Mouse (Mus musculus) brain, embryonic 14.5 days (tissue): ENCODE data around the gene Bbs1. TPM values are rescaled to one million over a fixed set of nuclear protein-coding genes. Genes with fewer than 3 reads are reported as not detected.
A peak's percentile ranks its signal among the peaks of the same experiment; 100 is the strongest.
"Not testable (repeated sequence)": the region's sequence is repeated elsewhere in the genome, so short reads cannot be mapped to it uniquely, and the experiment has no call there.

Experiments
- DNase-seq: peaks from one replicate; pipeline ENCODE4 v3.0.0-alpha.2; 2011; ENCODE audit warnings: low read depth
- CTCF ChIP-seq: fragments of 200-500 bp; IDR thresholded peaks from 2 replicates; pipeline ENCODE4 v1.5.1; 2012; ENCODE audit warnings: inconsistent platforms, mild to moderate bottlenecking, moderate library complexity, borderline replicate concordance; ENCODE audit not compliant: insufficient read depth, insufficient read length; ENCODE audit errors: extremely low read depth
- POLR2A ChIP-seq: fragments of 200-500 bp; IDR thresholded peaks from 2 replicates; pipeline ENCODE4 v1.6.1; 2012; ENCODE audit warnings: mild to moderate bottlenecking, inconsistent platforms, borderline replicate concordance; ENCODE audit not compliant: poor library complexity, insufficient read depth, insufficient read length, severe bottlenecking; ENCODE audit errors: extremely low read depth
- polyA plus RNA-seq: library from polyadenylated mRNA; depleted of rRNA; stranded (reverse); fragments of >200 nt; gene quantifications from 2 replicates; pipeline ENCODE4 v1.2.3, GENCODE M21; 2012

The Bbs1 gene
- polyA plus RNA-seq, 1 experiment = 27.6 TPM

GRCm38 (mm10) chr19:4878405-4879323 is 27.8 kb downstream of the Bbs1 start, which contains the start of gene Zdhhc24:
TSS of gene Zdhhc24 (plus strand) at chr19:4878668.
- TF ChIP-seq POLR2A (peak; percentile 44; the same call in 1 of the 2 replicates), CTCF (no peak)
- DNase-seq = peak; percentile 98

GRCm38 (mm10) chr19:4877785-4878184 is 28.6 kb downstream of the Bbs1 start, which contains the start of gene Actn3:
TSS of gene Actn3 (minus strand) at chr19:4877909.
- DNase-seq = peak; percentile 3
- TF ChIP-seq CTCF (no peak), POLR2A (no peak)

GRCm38 (mm10) chr19:4876755-4877154 is 29.7 kb downstream of the Bbs1 start:
- no peak for DNase-seq
- no peak for TF ChIP-seq CTCF
- TF ChIP-seq POLR2A = no peak

GRCm38 (mm10) chr19:4876241-4876640 is 30.2 kb downstream of the Bbs1 start:
- TF ChIP-seq CTCF (no peak), POLR2A (no peak)
- DNase-seq = no peak

- DNase-seq = not testable (repeated sequence)
Observed at GRCm38 (mm10) chr19:4874613-4875012, 31.8 kb downstream of the Bbs1 start.

GRCm38 (mm10) chr19:4865147-4865546 is 41.3 kb downstream of the Bbs1 start:
- TF ChIP-seq POLR2A (no peak), CTCF (no peak)

GRCm38 (mm10) chr19:4863048-4863447 is 43.4 kb downstream of the Bbs1 start:
- no peak for TF ChIP-seq POLR2A
- DNase-seq = peak; percentile 17

More at GRCm38 (mm10) chr19:4865147-4865546, 41.3 kb downstream of the Bbs1 start:
- peak; percentile 52 for DNase-seq

- TF ChIP-seq POLR2A (no peak), CTCF (no peak)
- no peak for DNase-seq
Observed at GRCm38 (mm10) chr19:4859081-4859480, 47.3 kb downstream of the Bbs1 start.

GRCm38 (mm10) chr19:4855951-4856350 is 50.5 kb downstream of the Bbs1 start:
- no peak for TF ChIP-seq POLR2A
- no peak for TF ChIP-seq CTCF

GRCm38 (mm10) chr19:4855470-4855820 is 51.0 kb downstream of the Bbs1 start:
- no peak for DNase-seq
- no peak for TF ChIP-seq CTCF
- TF ChIP-seq POLR2A = no peak

More at GRCm38 (mm10) chr19:4855951-4856350, 50.5 kb downstream of the Bbs1 start:
- no peak for DNase-seq

- TF ChIP-seq CTCF (no peak), POLR2A (no peak)
- peak; percentile 91 for DNase-seq
Observed at GRCm38 (mm10) chr19:4854552-4855469, 51.6 kb downstream of the Bbs1 start, which contains the start of gene Ctsf. TSS of gene Ctsf (plus strand) at chr19:4855130.
